Mouse (Mus musculus): ENCODE results near the gene Alk.

Gene Alk

DNA sequence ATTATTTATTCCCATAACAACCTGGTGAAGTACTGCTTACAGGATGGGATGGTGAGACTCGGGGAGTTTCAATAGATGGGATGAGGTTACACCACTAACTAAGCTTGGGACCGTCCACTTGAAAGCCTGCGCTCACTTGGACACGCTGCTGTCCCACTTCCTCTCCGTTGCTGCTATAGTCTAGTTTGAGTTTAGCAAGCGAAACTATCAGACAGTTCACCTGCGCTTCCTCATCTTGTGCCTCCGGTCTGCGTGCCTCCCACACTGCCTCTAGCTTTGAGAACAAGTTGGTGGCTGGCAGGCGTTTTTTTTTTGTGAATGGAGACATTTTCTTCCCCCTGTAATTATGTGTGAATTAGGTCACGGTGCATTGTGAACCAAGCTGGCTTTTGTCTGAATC lies 639.8 kb downstream of the Alk start:
- no peak for DNase-seq

DNA sequence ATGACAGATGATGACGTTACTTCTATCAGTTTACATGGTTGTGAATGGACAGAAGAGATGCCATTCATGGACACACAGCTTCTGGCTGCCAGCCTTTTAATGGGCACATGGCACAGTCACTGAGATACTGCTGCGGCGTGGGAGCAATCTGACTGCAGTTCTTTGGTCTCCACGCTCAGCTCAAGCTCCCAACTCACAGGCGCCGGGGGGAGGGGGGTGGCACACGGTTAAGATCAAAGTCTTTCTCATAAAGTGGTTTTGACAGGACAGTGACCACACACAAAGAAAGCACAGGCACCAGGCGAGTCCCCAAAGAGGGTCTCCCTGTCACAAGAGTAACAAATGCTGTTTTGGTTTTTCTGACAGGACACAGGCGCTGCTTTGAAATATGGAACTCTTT lies 641.7 kb downstream of the Alk start:
- DNase-seq = no peak

DNA sequence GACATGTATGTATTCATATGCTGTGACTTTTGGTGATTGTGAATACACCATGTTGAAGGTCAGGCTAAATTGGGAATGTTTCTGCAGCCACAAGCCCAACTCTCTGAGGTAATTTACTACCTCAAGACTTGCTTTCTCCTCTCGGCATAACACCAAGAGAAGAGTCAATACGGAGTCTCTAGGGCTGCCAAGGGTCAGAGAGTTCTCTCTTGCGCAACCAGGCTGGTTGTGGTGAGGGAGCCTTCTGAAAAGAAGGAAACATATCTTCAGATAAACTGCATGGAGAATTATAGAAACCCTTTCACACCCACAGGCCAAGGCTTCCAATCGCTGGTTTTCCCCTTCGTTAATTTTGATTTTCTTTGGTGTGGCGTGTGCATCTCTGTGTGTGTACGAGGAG lies 649.4 kb downstream of the Alk start:
- DNase-seq = no peak

DNA sequence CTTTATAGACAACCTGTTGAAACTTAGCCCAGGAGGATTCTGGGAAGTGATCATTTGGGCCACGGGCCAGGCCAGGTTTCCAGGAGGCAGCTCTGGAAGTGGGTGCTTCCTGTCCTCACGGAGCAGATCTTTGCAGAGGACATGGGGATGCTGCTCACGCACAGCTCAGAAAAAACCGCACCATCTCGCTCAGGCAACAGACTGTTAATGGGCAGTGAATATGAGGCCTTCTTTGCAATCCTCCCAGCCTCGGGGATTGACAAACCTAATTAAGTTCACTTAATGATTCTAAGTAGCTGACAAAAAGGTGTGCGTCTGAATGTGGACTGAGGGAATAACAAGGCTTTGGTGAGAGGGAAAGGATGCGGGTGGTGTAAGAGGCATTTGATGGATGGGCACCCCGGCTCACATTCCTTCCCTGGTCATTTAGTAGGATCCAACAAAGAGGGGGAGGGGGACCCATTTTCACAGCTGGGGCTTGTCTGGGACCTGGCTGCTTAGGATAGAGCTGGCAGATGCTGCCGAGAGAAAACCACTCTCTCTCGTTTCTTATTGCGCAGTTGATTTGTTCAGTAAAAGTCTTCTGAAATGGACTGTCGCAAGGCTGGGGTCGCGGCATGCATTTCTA lies 650.1 kb downstream of the Alk start:
- no peak for DNase-seq

DNA sequence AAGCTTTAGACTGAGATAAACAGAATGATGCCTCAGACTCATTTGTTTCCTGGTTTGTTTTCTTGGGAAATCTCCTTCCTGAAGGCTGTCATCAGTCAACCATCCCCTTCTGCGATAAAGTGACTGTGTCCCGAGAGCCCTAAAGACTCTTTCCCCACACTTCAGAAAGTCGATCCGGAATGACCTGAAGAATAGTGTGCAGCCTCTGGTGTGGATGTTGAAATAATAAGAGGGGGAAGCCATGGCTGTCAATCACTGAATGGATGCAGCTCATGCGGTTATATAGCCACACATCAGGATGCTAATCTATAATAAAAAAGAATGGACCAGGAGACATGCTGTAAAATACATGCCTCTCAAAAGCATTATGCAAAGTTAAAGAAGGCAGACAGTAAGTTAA lies 653.5 kb downstream of the Alk start:
- DNase-seq = no peak

DNA sequence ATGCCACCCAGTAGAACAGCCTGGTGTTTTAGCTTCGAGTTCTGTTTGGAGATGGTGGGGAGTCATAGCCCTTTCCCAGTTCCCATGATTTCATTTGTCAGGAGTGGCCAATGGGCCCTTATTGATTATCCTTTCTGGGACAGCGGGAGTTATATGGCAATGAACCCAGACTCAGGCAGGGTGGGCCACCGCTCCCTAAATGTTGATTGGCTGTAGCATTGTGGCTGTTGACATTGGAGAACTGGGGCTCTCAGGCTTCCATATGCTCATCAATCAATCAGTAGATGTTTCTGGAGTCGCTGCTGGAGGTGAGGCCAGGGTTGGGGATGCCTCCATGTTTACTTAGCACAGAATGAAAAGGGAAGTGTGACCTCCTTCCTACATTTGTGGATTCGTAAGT lies 655.7 kb downstream of the Alk start:
- no peak for DNase-seq

DNA sequence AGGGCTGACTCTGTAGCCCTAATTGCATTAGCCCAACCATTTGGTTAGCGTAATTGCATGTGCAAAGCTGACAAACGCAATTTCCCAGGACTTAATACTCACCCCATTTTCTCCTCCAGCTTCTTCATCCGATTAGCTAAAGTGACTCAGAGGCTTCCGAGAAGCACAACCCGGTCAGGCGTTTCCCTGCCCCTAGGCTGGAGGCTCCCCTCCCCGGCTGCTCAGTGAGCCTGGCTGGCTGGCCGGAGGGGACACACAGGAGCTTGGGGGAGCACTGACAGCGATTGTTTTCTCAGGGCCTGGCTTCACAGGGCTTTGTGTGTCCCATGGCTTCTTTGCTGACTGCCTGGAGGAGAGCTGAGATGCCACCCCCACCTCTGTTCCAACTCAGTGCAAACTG lies 657.0 kb downstream of the Alk start:
- no peak for DNase-seq

DNA sequence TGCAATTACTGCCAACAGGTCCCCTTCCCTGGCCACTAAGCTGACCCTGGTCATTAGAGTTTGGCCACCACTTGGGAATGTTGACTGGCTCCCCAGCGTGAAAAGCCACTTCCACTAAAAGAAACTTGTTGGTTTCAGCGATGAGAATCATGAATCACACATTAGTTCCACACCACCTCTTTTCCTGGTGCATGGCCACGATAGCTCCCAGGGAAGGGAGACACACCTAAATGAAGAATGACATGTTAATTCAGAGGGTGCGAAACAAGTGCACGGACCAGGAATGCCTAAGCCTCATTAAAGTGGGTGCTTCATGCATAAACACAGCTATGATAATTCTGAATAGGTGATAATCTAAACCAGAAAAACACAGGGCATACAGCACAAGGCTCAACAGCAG lies 660.4 kb downstream of the Alk start:
- DNase-seq = no peak

DNA sequence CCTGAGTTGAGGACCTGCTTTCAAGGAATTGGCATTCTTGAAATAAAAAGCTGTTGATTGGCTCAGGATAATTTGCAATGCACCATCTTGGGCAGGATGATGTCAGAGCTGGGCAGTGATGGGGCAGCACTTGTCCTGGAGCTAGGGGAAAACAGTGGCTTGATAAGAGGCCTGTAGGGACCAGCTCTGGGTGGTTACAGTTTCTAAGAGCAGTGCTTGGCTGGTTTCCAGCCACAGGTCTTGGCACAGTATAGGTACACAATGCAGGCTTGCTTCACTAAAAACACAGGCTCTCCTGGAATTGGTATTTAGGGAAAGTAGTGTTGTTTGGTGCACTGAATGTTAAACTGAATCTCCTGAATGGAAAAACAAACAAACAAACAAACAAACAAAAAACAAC lies 662.4 kb downstream of the Alk start:
- DNase-seq = no peak

DNA sequence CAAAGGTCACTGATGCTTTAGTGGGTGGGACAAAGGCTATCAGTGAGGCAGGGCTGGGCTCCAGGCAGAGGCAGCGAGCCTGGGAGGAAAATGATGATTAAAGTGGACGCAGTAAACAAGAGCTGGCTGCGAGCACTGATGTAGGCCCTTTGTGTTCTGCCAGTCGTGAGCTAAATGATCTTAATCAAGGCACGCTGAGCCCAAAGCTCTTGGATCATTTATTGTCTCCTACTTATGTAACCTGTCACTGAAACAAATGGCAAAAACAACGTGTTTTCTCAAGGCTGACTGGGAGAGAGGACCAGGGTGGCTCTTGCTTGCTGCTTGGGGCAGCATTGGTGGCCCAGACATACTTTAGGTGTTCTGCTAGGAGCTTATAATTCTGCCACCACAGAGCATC lies 663.0 kb downstream of the Alk start:
- DNase-seq = no peak

DNA sequence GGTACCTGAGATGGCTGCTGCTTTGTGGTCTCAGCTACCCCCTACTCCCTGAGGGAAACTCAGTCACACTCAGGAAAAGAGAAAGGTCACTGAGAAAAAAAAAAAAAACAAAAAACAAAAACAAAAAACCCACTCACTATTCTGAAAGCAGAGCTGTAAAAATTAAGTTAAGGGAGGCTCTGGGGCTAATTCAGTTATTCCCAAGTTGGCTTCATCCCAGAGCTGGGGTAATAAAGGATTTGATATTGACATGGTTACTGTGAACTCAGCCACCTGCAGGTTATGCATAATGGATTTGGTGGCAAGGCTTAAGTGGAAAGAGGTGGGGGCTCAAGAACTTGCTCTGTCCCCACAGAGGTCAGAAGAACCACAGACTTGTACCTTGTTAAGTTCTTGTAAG lies 667.7 kb downstream of the Alk start:
- no peak for DNase-seq

DNA sequence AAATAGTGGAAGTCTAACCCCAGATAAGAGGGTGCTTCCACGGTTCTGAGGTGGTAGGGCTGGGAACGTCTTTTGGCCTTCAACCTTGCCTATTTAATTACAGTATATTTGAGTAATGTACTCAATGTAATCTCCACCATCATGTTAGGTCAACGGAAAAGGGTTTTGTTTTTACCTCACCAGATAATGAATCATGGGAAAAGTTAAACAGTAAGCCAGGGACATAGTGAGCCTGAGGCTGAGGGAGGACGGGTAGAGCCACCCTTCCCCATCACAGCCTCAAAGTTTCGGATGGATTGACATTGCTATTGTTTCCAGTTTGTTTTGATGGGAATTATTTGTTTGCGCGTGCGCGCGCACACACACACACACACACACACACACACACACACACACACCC lies 668.6 kb downstream of the Alk start:
- DNase-seq = no peak

DNA sequence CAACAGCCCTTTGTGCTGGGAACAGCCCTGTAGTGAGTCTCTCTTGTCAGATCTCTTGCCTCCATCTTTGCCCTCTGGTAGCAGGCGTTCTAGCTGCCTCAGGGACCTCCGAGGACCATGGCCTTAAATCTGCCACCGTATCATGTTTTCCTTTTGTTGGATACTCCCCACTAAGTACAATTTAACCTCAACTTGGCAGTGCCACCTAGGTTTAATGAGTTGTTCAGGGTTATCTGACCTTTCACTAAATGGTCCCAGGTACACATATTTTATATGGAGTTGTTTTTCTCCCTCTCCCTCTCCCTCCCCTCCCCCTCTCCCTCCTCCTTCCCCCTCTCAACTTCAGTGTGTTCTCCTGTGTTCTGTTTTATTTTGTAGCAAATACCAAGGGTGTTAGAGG lies 669.1 kb downstream of the Alk start:
- DNase-seq = no peak

DNA sequence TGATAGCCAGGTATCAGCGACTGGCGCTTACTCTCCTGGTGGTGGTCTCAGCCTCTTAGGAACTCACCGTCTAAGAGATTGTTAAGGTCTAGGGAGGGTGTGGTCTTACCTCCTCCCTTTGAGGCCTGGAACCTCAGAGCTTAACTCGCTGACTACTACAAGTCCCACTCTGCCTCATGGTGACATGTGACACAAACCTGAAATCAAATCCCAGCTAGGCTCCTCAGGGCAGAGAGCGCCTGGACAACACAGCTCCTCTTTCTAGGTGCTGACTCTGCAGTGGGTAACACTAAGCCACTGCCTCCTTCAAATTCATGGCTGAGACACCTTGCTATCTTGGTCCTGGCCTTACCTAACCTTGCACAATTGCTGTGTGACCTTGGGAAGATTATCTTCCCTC lies 689.5 kb downstream of the Alk start:
- no peak for DNase-seq

DNA sequence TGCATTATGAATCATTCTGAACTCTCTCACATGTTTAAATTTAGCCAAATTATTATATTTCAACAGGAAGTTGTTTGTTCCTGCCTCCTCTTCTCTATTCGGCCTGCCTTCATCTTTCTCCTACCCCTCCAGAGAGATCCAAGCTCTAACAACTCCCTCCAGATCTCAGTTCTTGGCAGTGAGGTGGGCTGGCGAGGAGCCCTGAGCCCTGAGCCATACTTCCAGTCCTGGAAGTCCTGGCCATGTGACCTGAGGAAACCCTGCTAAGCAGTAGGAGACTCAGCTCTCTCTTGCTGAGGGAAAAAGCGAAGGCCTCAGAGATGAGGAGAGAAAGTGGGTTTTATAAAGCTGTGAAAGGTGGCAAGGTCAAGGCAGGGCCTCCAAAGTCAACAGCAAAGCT lies 689.9 kb downstream of the Alk start:
- peak; percentile 14 to 31 for DNase-seq

DNA sequence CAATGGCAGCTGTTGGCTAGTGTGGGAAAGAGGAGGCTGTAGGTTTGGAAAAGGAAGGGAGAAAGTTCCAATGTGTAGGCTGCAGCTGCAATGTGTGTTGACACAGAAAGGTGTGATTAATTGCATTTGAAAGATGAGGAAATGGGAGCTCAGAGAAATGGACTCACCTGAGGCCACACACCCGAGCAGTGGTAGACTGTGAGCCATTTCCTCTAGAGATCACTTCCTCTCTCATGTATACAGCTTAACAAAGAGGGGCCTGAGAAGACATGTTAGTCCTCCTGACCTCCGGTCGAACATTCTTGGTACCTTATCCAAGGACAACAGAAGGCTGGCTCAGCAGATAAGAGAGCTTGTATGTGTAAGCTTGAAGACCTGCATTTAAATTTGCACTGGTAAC lies 691.2 kb downstream of the Alk start:
- DNase-seq = no peak

DNA sequence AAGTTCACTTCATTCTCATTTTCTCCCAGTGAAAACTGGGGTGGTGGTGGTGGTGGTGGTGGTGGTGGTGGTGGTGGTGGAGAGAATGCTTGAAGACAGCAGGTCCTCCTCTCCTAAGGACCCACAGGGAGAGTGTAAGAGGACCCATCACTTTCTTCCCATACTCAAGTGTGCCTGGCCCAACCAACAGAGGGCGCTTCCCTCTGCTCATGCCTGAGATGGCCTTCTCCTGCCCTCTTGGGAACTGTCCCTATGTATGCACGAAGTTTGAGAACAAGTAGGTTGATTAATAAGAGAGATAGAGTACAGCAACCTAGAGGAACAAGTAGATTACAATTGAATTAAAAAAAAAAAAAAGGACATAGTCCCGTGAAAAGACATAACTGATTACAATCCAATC lies 695.3 kb downstream of the Alk start:
- peak; percentile 23 to 25 for DNase-seq

DNA sequence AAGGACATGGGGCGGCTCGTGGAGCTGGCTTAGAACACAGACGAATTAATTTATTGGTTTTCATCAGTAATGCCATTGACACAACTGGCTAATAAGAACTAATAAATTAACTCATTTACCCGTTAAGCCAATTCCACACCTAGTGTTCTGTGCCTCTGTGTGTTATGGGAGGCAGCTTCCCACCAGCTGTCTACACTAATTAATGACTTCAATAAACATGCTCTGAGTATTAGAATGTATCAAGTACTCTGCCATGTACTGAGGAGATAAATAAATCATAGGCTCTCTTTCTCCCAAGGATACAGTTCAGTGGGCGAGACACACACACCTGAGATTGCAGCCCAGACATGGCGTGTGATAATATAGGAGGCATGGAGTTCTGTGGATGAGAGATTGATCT lies 723.1 kb downstream of the Alk start:
- DNase-seq = no peak

DNA sequence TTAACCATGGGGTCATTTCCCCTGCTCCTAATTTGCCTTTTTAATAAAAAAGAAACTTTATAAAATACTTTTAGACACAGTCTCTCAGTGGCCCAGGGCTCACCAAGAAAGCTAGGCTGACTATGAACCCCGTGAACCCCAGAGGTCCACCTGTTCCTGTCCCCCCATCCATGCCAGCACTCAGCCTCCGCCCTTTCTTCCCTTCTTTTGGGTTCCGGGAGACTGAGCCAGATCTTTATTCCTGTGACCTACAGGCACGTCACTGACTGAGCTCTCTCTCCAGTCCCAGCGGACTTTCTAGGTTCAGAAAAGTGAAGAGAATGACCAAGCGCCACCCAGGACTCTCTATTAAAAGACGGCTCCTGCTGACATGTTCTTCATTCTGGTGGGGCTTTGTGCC lies 728.9 kb downstream of the Alk start:
- no peak for DNase-seq

DNA sequence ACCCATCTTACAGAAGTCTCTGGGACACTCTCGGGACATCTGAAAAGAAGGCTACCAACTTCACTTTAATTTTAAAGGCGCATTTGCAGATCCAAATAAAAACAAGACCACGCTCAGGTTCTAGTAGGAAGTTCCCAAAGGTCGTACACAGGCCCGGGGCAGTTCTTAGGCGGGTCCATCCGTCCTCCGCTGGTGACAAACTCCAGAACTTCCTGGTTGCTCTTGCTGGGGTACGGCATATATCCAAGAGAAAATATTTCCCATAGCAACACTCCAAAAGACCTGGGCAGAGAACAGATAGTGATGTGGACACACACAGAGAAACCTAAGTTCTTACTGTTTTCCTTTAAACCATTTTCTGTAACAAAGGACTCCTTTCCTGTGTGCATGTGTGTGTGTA lies 729.6 kb downstream of the Alk start:
- no peak for DNase-seq

DNA sequence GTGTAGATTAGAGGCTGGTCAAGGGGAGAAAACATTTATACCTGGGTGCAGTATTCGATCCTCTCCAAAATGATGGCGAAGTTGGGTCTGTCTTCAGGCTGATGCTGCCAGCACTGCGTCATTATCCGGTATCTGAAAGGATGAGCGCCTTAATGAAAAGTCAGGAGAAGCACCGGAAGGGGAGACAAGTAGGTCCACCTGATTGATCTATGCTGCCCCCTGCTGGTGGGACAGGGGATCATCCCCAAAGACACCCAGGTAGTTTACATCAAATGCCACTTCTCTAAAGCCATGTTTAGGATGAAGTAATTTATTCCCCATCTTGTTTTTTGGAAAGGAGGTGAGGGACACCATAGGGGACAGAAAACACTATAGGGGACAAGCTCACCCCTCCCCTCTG lies 730.4 kb downstream of the Alk start:
- DNase-seq = peak; percentile 42 to 54

DNA sequence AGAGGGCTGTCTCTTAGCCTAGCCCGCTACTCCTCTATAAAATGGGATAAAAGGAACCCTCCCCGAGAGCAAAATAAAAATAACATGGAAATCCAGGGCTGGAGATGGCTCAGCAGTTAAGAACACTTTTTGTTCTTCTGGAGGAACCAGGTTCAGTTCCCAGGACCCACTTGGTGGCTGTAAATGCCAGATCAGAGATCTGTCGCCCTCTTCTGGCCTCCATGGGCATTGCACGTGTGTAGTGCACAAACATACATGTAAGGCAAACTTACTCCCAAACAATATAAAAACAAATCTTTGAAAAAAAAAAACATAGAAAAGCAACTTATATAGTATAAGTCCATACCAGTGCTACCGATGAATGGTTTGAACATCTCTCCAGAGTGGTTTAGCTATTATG lies 731.5 kb downstream of the Alk start:
- peak in 1 of 2 experiments; percentile 13 for DNase-seq

DNA sequence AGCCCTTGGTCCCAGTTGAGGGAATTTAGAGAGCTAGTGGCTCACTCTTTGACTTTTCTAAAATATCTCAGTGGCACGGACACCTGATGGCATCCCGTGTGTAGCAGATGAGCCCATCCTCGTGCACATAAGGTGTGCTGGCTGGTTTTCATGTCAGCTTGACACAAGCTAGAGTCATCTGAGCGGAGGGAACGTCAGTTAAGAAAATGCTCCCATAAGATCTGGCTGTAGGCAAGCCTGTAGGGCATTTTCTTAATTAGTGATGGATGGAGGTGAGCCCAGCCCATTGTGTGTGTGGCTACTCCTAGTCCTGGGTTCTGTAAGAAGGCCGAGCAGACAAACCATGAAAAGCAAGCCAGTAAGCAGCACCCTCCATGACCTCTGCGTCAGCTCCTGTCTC lies 732.4 kb downstream of the Alk start:
- no peak for DNase-seq

DNA sequence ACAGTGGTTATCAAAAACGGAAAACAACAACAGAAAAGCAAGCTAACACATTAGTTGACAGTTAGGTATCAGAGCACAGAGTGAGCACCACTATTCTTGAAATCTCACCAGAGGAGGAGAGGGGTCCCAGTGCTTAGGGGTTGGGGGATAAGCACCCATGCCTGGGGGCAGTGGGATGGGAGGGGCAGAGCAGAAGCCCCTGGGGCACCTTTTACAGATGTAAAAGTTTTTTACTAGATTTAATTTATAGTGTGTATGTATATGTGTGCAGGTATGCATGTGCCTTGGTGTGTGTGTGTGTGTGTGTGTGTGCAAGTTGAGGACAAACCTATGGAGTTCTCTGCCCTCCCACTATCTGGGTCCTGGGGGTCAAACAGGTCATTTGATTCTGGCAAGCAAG lies 733.8 kb downstream of the Alk start:
- no peak for DNase-seq

DNA sequence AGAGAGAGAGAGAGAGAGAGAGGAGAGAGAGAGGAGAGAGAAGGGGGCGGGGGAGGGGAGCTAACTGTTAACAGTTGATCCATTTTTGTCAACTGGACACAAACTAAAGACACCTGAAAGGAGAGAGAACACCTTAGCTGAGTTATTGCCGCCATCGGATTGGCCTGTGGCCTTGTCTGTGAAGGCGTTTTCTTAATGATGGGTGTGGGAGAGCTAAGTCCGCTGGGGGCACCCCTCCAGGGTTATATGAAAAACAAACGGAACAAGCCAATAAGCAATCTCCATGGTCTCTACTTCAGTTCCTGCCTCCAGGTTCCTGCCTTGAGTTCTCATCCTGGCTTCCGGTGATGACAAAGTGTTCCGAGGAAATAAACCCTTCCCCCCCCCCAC lies 734.2 kb downstream of the Alk start:
- no peak for DNase-seq

Data from cerebellum, postnatal 36 days (tissue).